Comparison of ENCODE assay signal across 8 mouse cellular contexts in the genomic region with DNA sequence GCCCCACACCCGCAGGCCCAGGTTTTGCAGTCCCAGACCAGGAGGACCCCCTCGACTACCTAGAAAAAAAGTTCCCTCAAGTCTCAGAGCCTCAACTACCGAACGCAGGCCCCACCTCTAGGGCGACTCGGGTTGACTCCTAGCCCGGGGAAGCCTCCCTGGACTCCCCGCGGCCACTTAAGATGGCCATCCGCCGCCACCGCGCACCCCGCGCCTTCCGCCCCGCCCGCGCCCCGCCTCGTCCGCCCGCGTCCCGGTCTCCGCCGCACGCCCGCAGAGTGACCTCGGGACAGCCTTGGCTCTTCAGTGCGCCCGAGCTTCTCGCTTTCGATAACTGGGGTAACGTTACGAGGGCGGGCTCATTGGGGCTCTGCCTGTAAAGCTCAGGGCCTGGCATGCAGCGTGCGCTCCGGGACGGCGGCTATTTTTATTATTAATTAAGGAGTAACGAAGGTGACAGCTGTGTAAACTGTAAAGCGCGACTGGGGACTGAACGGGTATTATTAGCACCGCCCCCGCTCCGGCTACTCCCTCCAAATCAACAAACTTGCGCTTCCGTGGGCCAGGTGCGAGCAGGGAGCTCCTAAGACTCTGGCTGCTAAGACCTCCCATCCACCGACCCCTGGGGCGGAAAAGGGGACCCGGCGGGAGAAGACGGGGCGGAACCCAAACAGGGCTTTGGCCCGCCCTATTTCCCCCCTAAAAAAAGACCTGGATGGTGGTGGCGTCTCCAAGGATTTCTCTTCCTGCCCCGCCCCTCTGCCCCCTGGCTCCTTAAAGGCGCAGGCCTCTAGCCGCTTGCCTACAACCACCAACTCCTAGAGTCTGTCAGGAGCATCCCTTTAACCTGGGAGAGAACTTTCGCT. TPM values are rescaled to one million over a fixed set of nuclear protein-coding genes. Genes with fewer than 3 reads are reported as not detected.
DNase-seq lines count a peak whose midpoint lies in the region; ATAC-seq and TF ChIP-seq lines count a peak whose summit lies in the region.

A gene (minus strand): TSS at position 624 of the 866 bp plus-strand sequence.

- no peak for TF ChIP-seq CTCF in E14TG2a.4 (conservative IDR thresholded peaks at IDR 0.05; ENCODE audit: low read length)
- TF ChIP-seq CTCF in heart, postnatal 0 days (IDR thresholded peaks at IDR 0.05; ENCODE audit: low read depth): peak; percentile 44

- no peaks in the 10 kb centered on the region for H3K9me3 ChIP-seq in E14TG2a.4 (ENCODE audit: low read length)
- H3K9me3 ChIP-seq in forebrain, embryonic 13.5 days (replicated peaks): no peaks in the 10 kb centered on the region
- no peaks in the 10 kb centered on the region for H3K9me3 ChIP-seq in heart, postnatal 0 days (replicated peaks; ENCODE audit: control insufficient read depth, low read length)
- H3K9me3 ChIP-seq in liver, embryonic 16.5 days (replicated peaks; ENCODE audit: control insufficient read depth, low read length): no peaks in the 10 kb centered on the region
- no peaks in the 10 kb centered on the region for H3K9me3 ChIP-seq in neural tube, embryonic 13.5 days

- H3K27ac ChIP-seq in forebrain, embryonic 13.5 days: peak within 1 kb of the TSS; percentile 72
- H3K27ac ChIP-seq in heart, postnatal 0 days (ENCODE audit: low read depth): peak within 1 kb of the TSS; percentile 97
- 0 out of 2 replicates have a peak within 1 kb of the TSS, but pooled peaks have one; percentile 12 for H3K27ac ChIP-seq in liver, embryonic 16.5 days (ENCODE audit: low read length)
- peak within 1 kb of the TSS; percentile 87 for H3K27ac ChIP-seq in neural tube, embryonic 13.5 days (replicated peaks)

- peaks cover 45% of the 10 kb centered on the region for H3K36me3 ChIP-seq in E14TG2a.4 (ENCODE audit: insufficient read depth, low read length)
- H3K36me3 ChIP-seq in forebrain, embryonic 13.5 days (ENCODE audit: poor library complexity, severe bottlenecking): peaks cover 5% of the 10 kb centered on the region
- H3K36me3 ChIP-seq in heart, postnatal 0 days (replicated peaks; ENCODE audit: control insufficient read depth, insufficient read depth, low read length): peaks cover 9% of the 10 kb centered on the region
- H3K36me3 ChIP-seq in liver, embryonic 16.5 days (ENCODE audit: control insufficient read depth, insufficient read depth): no peaks in the 10 kb centered on the region
- no peaks in the 10 kb centered on the region for H3K36me3 ChIP-seq in neural tube, embryonic 13.5 days

- under 1% methylated on average over 64 of the region's 64 CpGs for WGBS in forebrain, embryonic 13.5 days
- 1% methylated on average over 64 of the region's 64 CpGs for WGBS in heart, postnatal 0 days
- 1% methylated on average over 64 of the region's 64 CpGs for WGBS in liver, embryonic 16.5 days (ENCODE audit: insufficient replicate concordance)
- under 1% methylated on average over 64 of the region's 64 CpGs for WGBS in neural tube, embryonic 13.5 days

- peak; percentile 51 for DNase-seq in c-Kit-positive CD71-positive TER-119-negative erythroid progenitor cells, embryonic 14.5 days (ENCODE audit: low read depth)
- peak; percentile 89 for DNase-seq in heart, postnatal 0 days (ENCODE audit: low spot score)
- DNase-seq in kidney, postnatal 36 days: peak; percentile 98
- DNase-seq in testis, postnatal 14 days (ENCODE audit: low spot score): peak; percentile 91

- peak within 1 kb of the TSS; percentile 90 for H3K9ac ChIP-seq in forebrain, embryonic 13.5 days
- H3K9ac ChIP-seq in heart, postnatal 0 days (replicated peaks; ENCODE audit: low read depth, low read length): peak within 1 kb of the TSS; percentile 93
- H3K9ac ChIP-seq in liver, embryonic 16.5 days (ENCODE audit: low read depth, low read length): peak within 1 kb of the TSS; percentile 66
- peak within 1 kb of the TSS; percentile 82 for H3K9ac ChIP-seq in neural tube, embryonic 13.5 days

- ATAC-seq in forebrain, embryonic 13.5 days: peak; percentile 76
- peak; percentile 82 for ATAC-seq in heart, postnatal 0 days (ENCODE audit: insufficient read depth, low read depth)
- peak; percentile 61 for ATAC-seq in liver, embryonic 16.5 days (ENCODE audit: low read depth)
- ATAC-seq in neural tube, embryonic 13.5 days (ENCODE audit: low read depth): peak; percentile 74

- peak within 1 kb of the TSS; percentile 91 for H3K4me3 ChIP-seq in E14TG2a.4 (replicated peaks; ENCODE audit: low read length)
- peak within 1 kb of the TSS; percentile 71 for H3K4me3 ChIP-seq in forebrain, embryonic 13.5 days
- H3K4me3 ChIP-seq in heart, postnatal 0 days (ENCODE audit: low read depth, low read length): peak within 1 kb of the TSS; percentile 79
- H3K4me3 ChIP-seq in liver, embryonic 16.5 days (ENCODE audit: low read depth, low read length): peak within 1 kb of the TSS; percentile 67
- H3K4me3 ChIP-seq in neural tube, embryonic 13.5 days: peak within 1 kb of the TSS; percentile 54

- H3K4me1 ChIP-seq in E14TG2a.4 (replicated peaks; ENCODE audit: low read depth, low read length): peaks cover 66% of the 10 kb centered on the region
- peaks cover 50% of the 10 kb centered on the region for H3K4me1 ChIP-seq in forebrain, embryonic 13.5 days
- peaks cover 8% of the 10 kb centered on the region for H3K4me1 ChIP-seq in heart, postnatal 0 days (ENCODE audit: control insufficient read depth, insufficient read depth)
- H3K4me1 ChIP-seq in liver, embryonic 16.5 days (ENCODE audit: control insufficient read depth, low read depth, low read length): no peaks in the 10 kb centered on the region; the same call in none of the 2 replicates
- H3K4me1 ChIP-seq in neural tube, embryonic 13.5 days (replicated peaks): peaks cover 52% of the 10 kb centered on the region

- H3K4me2 ChIP-seq in forebrain, embryonic 13.5 days: peak within 1 kb of the TSS; percentile 97
- peak within 1 kb of the TSS; percentile 89 for H3K4me2 ChIP-seq in heart, postnatal 0 days (ENCODE audit: low read depth, low read length)
- H3K4me2 ChIP-seq in liver, embryonic 16.5 days (ENCODE audit: low read depth, low read length): peak within 1 kb of the TSS; percentile 73
- peak within 1 kb of the TSS; percentile 98 for H3K4me2 ChIP-seq in neural tube, embryonic 13.5 days

- H3K27me3 ChIP-seq in E14TG2a.4 (ENCODE audit: insufficient read depth, low read length): no peaks in the 10 kb centered on the region
- H3K27me3 ChIP-seq in forebrain, embryonic 13.5 days: 0 out of 2 replicates have a peak, but pooled peaks cover 2% of the 10 kb centered on the region
- no peaks in the 10 kb centered on the region for H3K27me3 ChIP-seq in heart, postnatal 0 days (ENCODE audit: control insufficient read depth, insufficient read depth, low read length)
- peaks cover 32% of the 10 kb centered on the region for H3K27me3 ChIP-seq in liver, embryonic 16.5 days (ENCODE audit: control insufficient read depth, insufficient read depth, low read depth, low read length)
- H3K27me3 ChIP-seq in neural tube, embryonic 13.5 days: no peaks in the 10 kb centered on the region; the same call in 1 of the 2 replicates

- TF ChIP-seq EP300 in heart, postnatal 0 days (IDR thresholded peaks at IDR 0.05; ENCODE audit: low read depth): peak; percentile 60; the same call in 1 of the 2 replicates

RNA-seq across cellular contexts. Expression of the gene that starts here (rescaled TPM):
- polyA plus RNA-seq in forebrain, embryonic 13.5 days (2015; fragmentation: Nextera tagmentation; extraction: Ambion mirVana): 23.9 and 31.8 TPM in 2 replicates
- total RNA-seq in heart, postnatal 0 days (2014; rRNA removed; ENCODE audit: low replicate concordance): 98.2 and 98.3 TPM in 2 replicates
- polyA plus RNA-seq in heart, postnatal 0 days (2015; fragmentation: Nextera tagmentation; extraction: Ambion mirVana): 45.0 and 47.5 TPM in 2 replicates
- 6.0 TPM in 2 replicates for polyA plus RNA-seq in liver, embryonic 16.5 days (2015; fragmentation: Nextera tagmentation; extraction: Ambion mirVana)
- polyA plus RNA-seq in neural tube, embryonic 13.5 days (2015; fragmentation: Nextera tagmentation; extraction: Ambion mirVana): 17.4 and 22.2 TPM in 2 replicates

Comparison
In these comparisons a context has a peak if more than half of its experiments do, and no peak if none do; other contexts are left out.
1. Peak in every context shown above with its lines: DNase-seq, ATAC-seq, H3K4me3 ChIP-seq and H3K27ac ChIP-seq.
2. H3K27ac ChIP-seq: peak in every context shown above with its lines; median percentile 97 in heart, postnatal 0 days; 87 in neural tube, embryonic 13.5 days; 72 in forebrain, embryonic 13.5 days; 12 in liver, embryonic 16.5 days.